Mouse (Mus musculus): ENCODE results near the gene Sox8. TPM values are rescaled to one million over a fixed set of nuclear protein-coding genes. Genes with fewer than 3 reads are reported as not detected.

Sox8 gene
- total and polyA plus RNA-seq, 3 experiments = not detected

DNA sequence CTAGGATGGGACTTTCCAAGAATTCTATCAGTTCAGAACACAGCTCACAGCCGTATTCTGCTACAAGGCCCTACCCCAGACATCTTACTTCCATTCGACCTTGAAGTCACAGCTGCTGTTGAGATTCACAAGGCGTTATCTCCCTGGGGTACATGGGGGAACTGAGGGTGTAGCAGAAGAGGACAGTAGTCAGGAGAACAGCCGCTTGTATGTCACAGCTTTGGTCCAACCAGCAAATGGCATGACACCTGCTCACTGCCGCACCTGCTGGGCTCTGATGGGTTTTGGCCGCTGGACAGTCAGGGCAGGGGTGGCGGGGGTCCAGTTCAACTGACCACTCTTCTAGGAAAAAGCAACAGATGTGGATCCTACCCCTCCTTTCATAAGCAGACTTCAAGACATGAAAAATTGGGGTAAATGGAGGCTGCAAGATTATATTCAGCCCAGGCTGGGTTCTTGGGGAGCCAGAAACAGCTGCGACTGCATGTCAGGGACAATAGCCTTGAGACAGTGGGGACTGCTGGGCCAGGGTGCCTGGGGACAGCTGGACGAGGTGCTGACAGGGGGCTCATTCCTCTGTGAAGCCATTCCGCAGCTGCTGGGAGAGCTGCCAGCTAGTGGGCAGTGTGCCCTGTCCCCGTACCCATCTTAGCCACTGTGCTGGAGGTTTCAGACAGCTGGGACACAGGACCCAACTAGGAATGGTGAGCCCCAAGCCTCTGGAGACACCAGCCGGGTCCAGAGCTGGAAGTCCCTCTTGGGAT, 4.9 kb upstream of the Sox8 start:
- H3K27me3 ChIP-seq (ENCODE audit: control insufficient read depth in 1 of 2, insufficient read depth in 2 of 2, low read length in 2 of 2) = no peaks in the 10 kb centered on the region
- no peak overlapping the region for H3K4me3 ChIP-seq (ENCODE audit: control insufficient read depth in 1 of 2, insufficient read depth in 1 of 2, low read depth in 2 of 2, low read length in 2 of 2)
- H3K79me2 ChIP-seq (ENCODE audit: control insufficient read depth, insufficient read depth, low read length, poor library complexity) = peaks cover 6% of the 10 kb centered on the region
- peaks cover 0 to 8% of the 10 kb centered on the region in 2 experiments; a peak in 2 of 4 replicates for H3K4me1 ChIP-seq (ENCODE audit: control insufficient read depth in 1 of 2, insufficient read depth in 2 of 2, low read length in 2 of 2)
- peaks cover 0 to 5% of the 10 kb centered on the region in 2 experiments; a peak in 2 of 4 replicates for H3K36me3 ChIP-seq (ENCODE audit: control insufficient read depth in 1 of 2, insufficient read depth in 2 of 2, low read length in 2 of 2)
- TF ChIP-seq MAZ (IDR thresholded peaks at IDR 0.05; ENCODE audit: low read depth, low read length) (no peak), TAL1 (IDR thresholded peaks at IDR 0.05; ENCODE audit: low read length) (no peak), MAFK (IDR thresholded peaks at IDR 0.05; ENCODE audit: borderline replicate concordance, low read depth, low read length) (no peak), CHD1 (IDR thresholded peaks at IDR 0.05; ENCODE audit: low read depth, low read length) (no peak), MYC (IDR thresholded peaks at IDR 0.05; ENCODE audit: low read depth, low read length) (no peak), KAT2A (conservative IDR thresholded peaks at IDR 0.05; ENCODE audit: low read depth, low read length) (no peak), RAD21 (IDR thresholded peaks at IDR 0.05; ENCODE audit: low read depth, low read length) (no peak), CTCF (IDR thresholded peaks at IDR 0.05 in 2 of 3, conservative IDR thresholded peaks at IDR 0.05 in 1 of 3; ENCODE audit: control insufficient read depth in 1 of 3, insufficient read depth in 1 of 3, low read depth in 2 of 3, low read length in 3 of 3, poor library complexity in 1 of 3, severe bottlenecking in 1 of 3) (no peak), SIN3A (IDR thresholded peaks at IDR 0.05; ENCODE audit: low read length) (no peak), ELF1 (IDR thresholded peaks at IDR 0.05; ENCODE audit: low read depth, low read length) (no peak), POLR2AphosphoS5 (IDR thresholded peaks at IDR 0.05; ENCODE audit: borderline replicate concordance, low read depth, low read length) (no peak), GABPA (IDR thresholded peaks at IDR 0.05; ENCODE audit: low read depth, low read length) (no peak)
- no peak overlapping the region for H3K9ac ChIP-seq (ENCODE audit: control insufficient read depth, low read depth, low read length, poor library complexity, severe bottlenecking)
- no peak overlapping the region for H3K27ac ChIP-seq (ENCODE audit: control insufficient read depth, low read depth, low read length)
- no peaks in the 10 kb centered on the region for H3K9me3 ChIP-seq (replicated peaks; ENCODE audit: insufficient read depth, low read length)
- DNase-seq (ENCODE audit: low read depth, low spot score) = no peak

DNA sequence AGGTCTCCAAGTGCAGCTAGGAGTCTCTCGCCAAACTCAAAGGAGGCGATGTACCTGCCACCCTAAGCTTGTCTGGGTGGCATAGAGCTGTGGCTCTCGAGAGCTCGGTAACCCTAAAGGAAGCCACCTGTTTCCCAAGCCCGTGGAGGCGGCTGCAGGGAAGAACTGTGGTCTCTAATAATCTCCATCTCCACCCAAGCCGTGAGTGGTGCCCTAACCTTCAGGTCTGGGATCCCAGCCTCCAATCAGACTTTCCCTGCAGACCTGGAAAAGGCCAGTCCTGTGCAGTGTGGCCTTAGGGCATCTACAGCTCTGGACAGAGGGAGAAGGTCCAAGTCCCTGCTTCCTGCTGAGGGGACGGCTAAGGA, 951 bp upstream of the Sox8 start:
- H3K27me3 ChIP-seq (ENCODE audit: control insufficient read depth in 1 of 2, insufficient read depth in 2 of 2, low read length in 2 of 2) = no peaks in the 10 kb centered on the region

More for the DNA sequence above, 951 bp upstream of the Sox8 start:
- Histone ChIP-seq H3K4me1 (ENCODE audit: control insufficient read depth in 1 of 2, insufficient read depth in 2 of 2, low read length in 2 of 2) (no peaks in the 10 kb centered on the region), H3K4me3 (ENCODE audit: control insufficient read depth in 1 of 2, insufficient read depth in 1 of 2, low read depth in 2 of 2, low read length in 2 of 2) (no peak overlapping the region), H3K79me2 (ENCODE audit: control insufficient read depth, insufficient read depth, low read length, poor library complexity) (no peaks in the 10 kb centered on the region), H3K9me3 (replicated peaks; ENCODE audit: insufficient read depth, low read length) (no peaks in the 10 kb centered on the region), H3K36me3 (ENCODE audit: control insufficient read depth in 1 of 2, insufficient read depth in 2 of 2, low read length in 2 of 2) (no peaks in the 10 kb centered on the region), H3K9ac (ENCODE audit: control insufficient read depth, low read depth, low read length, poor library complexity, severe bottlenecking) (no peak overlapping the region), H3K27ac (ENCODE audit: control insufficient read depth, low read depth, low read length) (no peak overlapping the region)
- no peak for DNase-seq (ENCODE audit: low read depth, low spot score)
- TF ChIP-seq TBP (IDR thresholded peaks at IDR 0.05; ENCODE audit: low read depth, low read length) (no peak), POLR2AphosphoS5 (IDR thresholded peaks at IDR 0.05; ENCODE audit: borderline replicate concordance, low read depth, low read length) (no peak), ZMIZ1 (IDR thresholded peaks at IDR 0.05; ENCODE audit: low read depth, low read length) (no peak), MEF2A (IDR thresholded peaks at IDR 0.05; ENCODE audit: extremely low read depth, insufficient replicate concordance, low read depth, low read length, poor library complexity, severe bottlenecking) (no peak), CTCF (IDR thresholded peaks at IDR 0.05 in 2 of 3, conservative IDR thresholded peaks at IDR 0.05 in 1 of 3; ENCODE audit: control insufficient read depth in 1 of 3, insufficient read depth in 1 of 3, low read depth in 2 of 3, low read length in 3 of 3, poor library complexity in 1 of 3, severe bottlenecking in 1 of 3) (no peak), USF1 (IDR thresholded peaks at IDR 0.05; ENCODE audit: low read depth, low read length) (no peak), NELFE (IDR thresholded peaks at IDR 0.05; ENCODE audit: low read depth, low read length) (no peak)
